Mouse (Mus musculus) embryonic stem cell, embryonic (primary cell): ENCODE data around the gene Zmynd12.

Experiments
- CTCF ChIA-PET, 4 experiments: fragments of 300-600 bp in 2 of 4; fragments of 350-600 bp in 2 of 4; sonication (Branson Sonifier 250); formaldehyde crosslinking; loops; one replicate each; lab custom pipeline; 2022; ENCODE audit warnings: inconsistent platforms in 2 of 4; lab: Charles Lee
- POLR2A ChIA-PET, 4 experiments: fragments of 300-600 bp in 2 of 4; fragments of 350-600 bp in 2 of 4; sonication (Branson Sonifier 250); formaldehyde crosslinking; loops; one replicate each; lab custom pipeline; 2022; ENCODE audit warnings: antibody characterized with exemption in 4 of 4, inconsistent platforms in 1 of 4; lab: Charles Lee

The Zmynd12 gene

DNA sequence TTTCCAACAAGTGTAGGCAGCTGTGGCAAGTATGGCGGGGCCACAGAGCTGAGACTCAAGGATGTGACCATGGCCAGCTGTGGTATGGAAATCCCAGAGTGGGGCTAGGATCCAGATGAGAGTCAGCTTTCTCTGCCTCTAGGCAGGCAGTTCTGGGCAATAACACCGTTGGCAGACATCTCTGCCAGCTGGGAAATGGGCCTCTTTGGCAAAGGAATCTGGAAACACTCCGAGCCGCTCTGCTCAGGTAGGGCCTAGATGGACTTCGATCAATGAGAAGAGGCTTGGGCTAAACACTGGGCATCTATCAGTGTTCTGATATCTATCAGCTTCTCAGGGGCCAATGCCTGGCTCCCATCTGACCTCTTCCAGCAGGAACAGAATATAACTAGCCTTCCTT is 43.2 kb downstream of the Zmynd12 start:
- ChIA-PET POLR2A (interaction anchor here in 2 of 4 experiments (0.5 to 0.6 kb wide), 3 partner anchors 195 to 866 kb away, joined by 3 to 6 read pairs (median 3); no protein-coding TSS in a partner anchor), CTCF (no interaction called here)

- ChIA-PET CTCF (interaction anchor here in 1 of 4 experiments (0.6 kb wide), 1 partner anchor 111 kb away, joined by 4 read pairs; no protein-coding TSS in a partner anchor), POLR2A (interaction anchor here in 1 of 4 experiments (1.3 kb wide), 1 partner anchor 64 kb away, joined by 3 read pairs; no protein-coding TSS in a partner anchor)
Observed at GRCm38 (mm10) chr4:119467720-119468380, 45.2 kb downstream of the Zmynd12 start.

DNA sequence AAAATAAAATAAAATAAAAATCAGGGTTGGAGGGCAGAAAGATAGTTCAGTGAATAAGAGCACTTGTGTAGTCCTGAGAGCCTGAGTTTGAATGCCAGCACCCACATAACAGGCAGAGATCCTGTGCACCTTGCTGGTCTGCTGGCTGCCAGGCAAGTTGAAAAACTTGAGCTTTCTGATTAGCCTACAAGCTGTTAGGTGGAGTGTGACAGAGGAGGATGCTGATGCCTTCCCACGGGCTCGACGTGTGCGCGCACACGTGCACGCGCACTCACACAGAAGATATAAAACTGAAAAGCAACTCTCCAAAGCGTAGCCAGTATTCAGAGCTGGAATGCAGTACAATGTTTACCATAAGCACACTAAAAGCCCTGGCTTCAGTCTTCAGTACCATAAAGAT is 49.9 kb downstream of the Zmynd12 start:
- CTCF ChIA-PET = interaction anchor here in 2 of 4 experiments (0.5 to 0.6 kb wide), 2 partner anchors 61 to 103 kb away, joined by 4 to 5 read pairs; no protein-coding TSS in a partner anchor
- POLR2A ChIA-PET = interaction anchor here in 1 of 4 experiments (1.0 kb wide), 1 partner anchor 10 kb away, joined by 3 read pairs; no protein-coding TSS in a partner anchor

DNA sequence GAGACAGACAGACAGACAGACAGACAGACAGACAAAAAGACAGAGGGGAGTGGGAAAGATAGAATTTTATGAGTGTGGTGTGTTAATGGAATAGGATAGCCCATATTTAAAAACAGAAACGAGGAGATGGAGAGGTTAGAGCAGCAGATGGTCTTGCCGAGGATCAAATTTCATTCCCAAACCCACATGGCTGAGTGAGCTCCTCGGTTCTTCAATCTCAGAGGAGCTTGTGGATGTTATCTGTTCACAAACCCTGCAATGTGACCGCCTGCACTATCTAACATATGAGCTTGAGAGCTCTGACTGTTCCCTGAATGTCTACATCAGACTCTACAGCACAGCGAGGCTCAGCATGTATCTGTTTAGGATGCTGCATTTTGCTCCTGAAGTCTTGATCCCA is 50.5 kb downstream of the Zmynd12 start:
- POLR2A ChIA-PET = interaction anchor here in 1 of 4 experiments (1.6 kb wide), 1 partner anchor 62 kb away, joined by 3 read pairs; no protein-coding TSS in a partner anchor
- CTCF ChIA-PET = interaction anchor here in 1 of 4 experiments (0.5 to 0.6 kb wide), 2 partner anchors 12 to 60 kb away, joined by 3 to 5 read pairs; no protein-coding TSS in a partner anchor

- POLR2A ChIA-PET = interaction anchor here in 3 of 4 experiments (0.6 to 1.6 kb wide), 5 partner anchors 22 to 633 kb away, joined by 3 to 8 read pairs (median 4); partner anchors contain the start of gene Frg2f1 (in 1 of the 3)
- CTCF ChIA-PET = interaction anchor here in 2 of 4 experiments (0.6 to 1.1 kb wide), 7 partner anchors 8 to 622 kb away, joined by 3 to 5 read pairs (median 3); partner anchors contain the start of genes AU022252 (in 1 of the 2) and P3h1 (in 1 of the 2)
Observed at GRCm38 (mm10) chr4:119483051-119483450, 60.4 kb downstream of the Zmynd12 start.

GRCm38 (mm10) chr4:119484882-119485281 is 62.3 kb downstream of the Zmynd12 start:
- ChIA-PET CTCF (no interaction called here), POLR2A (interaction anchor here in 1 of 4 experiments (0.6 kb wide), 1 partner anchor 31 kb away, joined by 4 read pairs; no protein-coding TSS in a partner anchor)

GRCm38 (mm10) chr4:119489666-119490065 is 67.1 kb downstream of the Zmynd12 start:
- ChIA-PET CTCF (interaction anchor here in 1 of 4 experiments (0.6 kb wide), 1 partner anchor 261 kb away, joined by 3 read pairs; no protein-coding TSS in a partner anchor), POLR2A (no interaction called here)

DNA sequence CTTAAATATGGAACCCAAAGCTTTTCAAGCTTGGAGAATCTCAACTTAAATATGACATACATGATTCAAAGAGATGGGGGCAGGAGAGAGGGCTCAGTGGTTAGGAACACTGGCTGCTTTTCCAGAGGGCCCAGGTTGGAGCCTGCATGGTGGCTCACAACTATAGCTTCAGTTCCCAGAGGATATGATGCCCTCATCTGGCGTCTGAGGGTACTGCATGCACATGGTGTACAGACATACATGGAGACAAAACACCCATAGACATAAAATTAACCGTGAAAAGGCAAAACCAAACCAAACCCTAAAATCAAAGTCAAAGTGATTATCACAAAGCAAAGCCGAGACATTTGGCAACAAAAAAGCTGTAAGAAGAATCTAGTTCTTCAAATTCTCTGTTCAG is 68.2 kb downstream of the Zmynd12 start:
- CTCF ChIA-PET = interaction anchor here (0.5 to 1.7 kb wide), 22 partner anchors 8 to 252 kb away, joined by 3 to 8 read pairs (median 3); partner anchors contain the start of gene Ccdc30 (in 1 of the 4)
- POLR2A ChIA-PET = interaction anchor here in 3 of 4 experiments (0.6 to 1.7 kb wide), 7 partner anchors 15 to 196 kb away, joined by 3 to 10 read pairs (median 3); partner anchors contain the start of gene Ybx1 (in 1 of the 3)

DNA sequence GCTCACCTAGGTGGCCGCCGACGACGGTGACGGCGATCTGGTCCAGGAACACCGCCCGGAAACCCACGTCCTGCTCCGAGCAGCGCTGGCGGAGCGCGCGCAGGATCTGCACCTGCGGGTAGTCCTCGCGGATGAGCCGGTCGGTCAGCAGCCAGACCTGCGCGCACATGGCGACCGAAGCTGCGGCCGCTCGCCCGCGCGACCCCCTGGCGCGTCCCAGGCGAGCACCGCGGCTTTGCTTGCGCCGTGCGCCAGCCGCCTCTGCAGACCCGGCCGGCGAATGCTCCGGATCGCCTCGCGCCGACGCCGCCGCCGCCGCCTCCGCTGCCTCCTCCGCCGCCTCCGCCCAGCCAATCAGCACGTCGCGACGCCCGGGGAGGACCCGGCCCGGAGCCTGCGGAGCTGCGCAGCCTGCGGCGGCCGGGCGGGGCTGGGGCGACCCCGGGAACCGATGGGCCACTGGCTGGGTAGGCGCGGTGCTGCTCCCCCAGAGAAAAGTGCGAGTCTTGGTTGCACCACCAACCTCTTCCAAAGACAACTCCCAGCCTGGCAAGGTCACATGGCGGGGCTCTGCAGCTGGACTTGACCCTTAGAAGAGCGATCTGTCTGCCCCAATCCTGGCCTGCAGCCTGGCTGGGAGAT is 69.8 kb downstream of the Zmynd12 start, which contains the start of gene Rimkla:
TSS of gene Rimkla (minus strand) at position 338 of the 642 bp plus-strand sequence.
- ChIA-PET CTCF (interaction anchor here in 2 of 4 experiments (0.9 to 1.4 kb wide), 2 partner anchors 46 to 54 kb away, joined by 3 to 4 read pairs; no protein-coding TSS in a partner anchor), POLR2A (interaction anchor here in 2 of 4 experiments (0.5 to 1.7 kb wide), 14 partner anchors 12 to 373 kb away, joined by 3 to 10 read pairs (median 3); partner anchors contain the start of genes Frg2f1 (in 1 of the 2) and Ybx1 (in 1 of the 2))

GRCm38 (mm10) chr4:119492933-119493327 is 70.3 kb downstream of the Zmynd12 start:
- ChIA-PET CTCF (no interaction called here), POLR2A (interaction anchor here in 2 of 4 experiments (0.6 to 1.2 kb wide), 6 partner anchors 46 to 139 kb away, joined by 3 read pairs; partner anchors contain the start of gene Frg2f1 (in 1 of the 2))

DNA sequence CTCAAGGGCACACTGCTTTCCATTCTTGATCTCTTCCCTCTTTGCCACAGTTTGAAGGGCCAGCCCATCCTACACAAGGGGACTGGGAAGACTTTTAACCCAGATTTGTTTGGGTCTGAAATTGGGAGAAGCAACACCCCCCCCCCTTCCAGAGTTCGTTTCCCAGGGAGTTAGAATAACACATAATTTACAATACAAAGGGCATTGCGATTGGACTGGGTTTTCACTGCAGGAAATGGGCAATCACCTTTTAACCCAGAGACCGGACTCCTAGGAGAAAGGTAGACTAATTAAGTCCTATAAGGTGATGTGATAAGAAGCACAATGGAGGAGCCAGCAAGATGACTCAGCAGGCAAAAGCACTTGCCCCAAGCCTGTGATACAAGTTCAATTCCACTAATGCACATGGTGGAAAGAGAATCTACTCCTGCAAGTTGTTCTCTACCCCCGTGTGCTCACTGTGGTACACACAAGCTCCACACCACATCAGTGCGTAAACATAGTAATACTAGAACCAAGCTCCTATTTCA is 75.8 kb downstream of the Zmynd12 start:
- CTCF ChIA-PET = interaction anchor here in 3 of 4 experiments (0.6 to 1.5 kb wide), 6 partner anchors 10 to 137 kb away, joined by 3 to 9 read pairs (median 3); no protein-coding TSS in a partner anchor
- POLR2A ChIA-PET = interaction anchor here in 2 of 4 experiments (0.9 to 2.5 kb wide), 13 partner anchors 8 to 390 kb away, joined by 3 to 13 read pairs (median 4); partner anchors contain the start of genes Ppih (in 1 of the 2) and Slc2a1 (in 1 of the 2)

DNA sequence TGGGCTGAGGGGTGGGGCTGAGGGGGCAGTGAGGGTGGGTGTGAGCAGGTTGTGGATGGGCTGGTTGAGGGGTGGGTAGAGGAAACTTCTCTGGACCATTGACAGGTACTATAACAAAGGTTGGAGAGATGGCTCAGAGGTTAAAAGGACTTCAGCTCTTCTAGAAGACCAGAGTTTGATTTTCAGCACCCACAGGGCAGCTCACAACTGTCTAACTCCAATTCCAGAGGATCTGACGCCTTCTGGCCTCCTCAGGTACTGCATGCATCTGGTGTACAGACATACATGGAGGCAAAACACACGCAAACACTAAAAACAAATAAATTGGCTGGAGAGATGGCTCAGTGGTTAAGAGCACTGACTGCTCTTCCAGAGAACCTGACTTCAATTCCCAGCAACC is 89.0 kb downstream of the Zmynd12 start:
- CTCF ChIA-PET = interaction anchor here in 3 of 4 experiments (0.7 to 1.9 kb wide), 6 partner anchors 9 to 29 kb away, joined by 3 to 8 read pairs (median 3); no protein-coding TSS in a partner anchor

GRCm38 (mm10) chr4:119512731-119513141 is 90.1 kb downstream of the Zmynd12 start:
- ChIA-PET CTCF (interaction anchor here in 3 of 4 experiments (0.6 to 1.9 kb wide), 5 partner anchors 18 to 663 kb away, joined by 3 to 8 read pairs (median 4); no protein-coding TSS in a partner anchor), POLR2A (interaction anchor here in 2 of 4 experiments (0.9 to 2.0 kb wide), 6 partner anchors 8 to 119 kb away, joined by 3 to 10 read pairs (median 3); no protein-coding TSS in a partner anchor)

More for the DNA sequence above, 89.0 kb downstream of the Zmynd12 start:
- POLR2A ChIA-PET = interaction anchor here in 1 of 4 experiments (1.9 to 2.0 kb wide), 2 partner anchors 14 to 20 kb away, joined by 8 to 10 read pairs; no protein-coding TSS in a partner anchor
